Mouse (Mus musculus): ENCODE results near the gene Midn. TPM values are rescaled to one million over a fixed set of nuclear protein-coding genes. Genes with fewer than 3 reads are reported as not detected.

Midn gene
- polyA plus RNA-seq, 1 experiment from 2014 or later: 3.0 TPM

- Histone ChIP-seq H3K9ac (peak overlapping the region; percentile 90), H3K4me2 (peak overlapping the region; percentile 99), H3K27me3 (no peaks in the 10 kb centered on the region), H3K4me3 (replicated peaks) (peak overlapping the region; percentile 16), H3K4me1 (replicated peaks) (peaks cover 83% of the 10 kb centered on the region), H3K27ac (peak overlapping the region; percentile 98), H3K9me3 (replicated peaks) (no peaks in the 10 kb centered on the region), H3K36me3 (peaks cover 49% of the 10 kb centered on the region)
- ATAC-seq (ENCODE audit: low read depth) (no peak), DNase-seq (no peak)
- 61% methylated on average over 6 of the region's 6 CpGs for WGBS (ENCODE audit: insufficient replicate concordance)
These were observed 2.2 kb upstream of the Midn start for GRCm38 (mm10) chr10:80145896-80146295.

GRCm38 (mm10) chr10:80146568-80147011, 1.5 kb upstream of the Midn start:
- no peaks in the 10 kb centered on the region for H3K27me3 ChIP-seq
- peak overlapping the region; percentile 91; the same call in 1 of the 2 replicates for H3K4me3 ChIP-seq (replicated peaks)
- DNase-seq (no peak), ATAC-seq (ENCODE audit: low read depth) (no peak)
- H3K4me1 ChIP-seq (replicated peaks): peaks cover 85% of the 10 kb centered on the region
- H3K9ac ChIP-seq: peak overlapping the region; percentile 90
- 62% methylated on average over 4 of the region's 4 CpGs for WGBS (ENCODE audit: insufficient replicate concordance)
- H3K27ac ChIP-seq: peak overlapping the region; percentile 98
- H3K36me3 ChIP-seq: peaks cover 56% of the 10 kb centered on the region
- H3K9me3 ChIP-seq (replicated peaks): no peaks in the 10 kb centered on the region
- H3K4me2 ChIP-seq: peak overlapping the region; percentile 99

- H3K4me1 ChIP-seq (replicated peaks): peaks cover 88% of the 10 kb centered on the region
- peak overlapping the region; percentile 98 for H3K27ac ChIP-seq
- peak overlapping the region; percentile 91 for H3K4me3 ChIP-seq (replicated peaks)
- no peaks in the 10 kb centered on the region for H3K9me3 ChIP-seq (replicated peaks)
- H3K9ac ChIP-seq: peak overlapping the region; percentile 90
- ATAC-seq (ENCODE audit: low read depth): no peak
- DNase-seq: peak; percentile 53
- 25% methylated on average over 5 of the region's 5 CpGs for WGBS (ENCODE audit: insufficient replicate concordance)
- H3K36me3 ChIP-seq: peaks cover 62% of the 10 kb centered on the region
- H3K27me3 ChIP-seq: no peaks in the 10 kb centered on the region
- H3K4me2 ChIP-seq: peak overlapping the region; percentile 99
These were observed 840 bp upstream of the Midn start for GRCm38 (mm10) chr10:80147146-80147718.

- ATAC-seq (ENCODE audit: low read depth): peak; percentile 56
- Histone ChIP-seq H3K4me2 (peak overlapping the region; percentile 99), H3K9ac (peak overlapping the region; percentile 90), H3K27ac (peak overlapping the region; percentile 98), H3K36me3 (peaks cover 71% of the 10 kb centered on the region), H3K4me1 (replicated peaks) (peaks cover 88% of the 10 kb centered on the region), H3K9me3 (replicated peaks) (no peaks in the 10 kb centered on the region), H3K27me3 (no peaks in the 10 kb centered on the region), H3K4me3 (replicated peaks) (peak overlapping the region; percentile 91)
- under 1% methylated on average over 57 of the region's 57 CpGs for WGBS (ENCODE audit: insufficient replicate concordance)
- DNase-seq: peak; percentile 89
These were observed 678 bp downstream of the Midn start for GRCm38 (mm10) chr10:80148610-80149290.

GRCm38 (mm10) chr10:80149291-80150225, 1.5 kb downstream of the Midn start:
- Histone ChIP-seq H3K27me3 (no peaks in the 10 kb centered on the region), H3K4me2 (peak overlapping the region; percentile 99), H3K4me3 (replicated peaks) (peak overlapping the region; percentile 91), H3K9me3 (replicated peaks) (no peaks in the 10 kb centered on the region), H3K36me3 (peaks cover 71% of the 10 kb centered on the region), H3K4me1 (replicated peaks) (peaks cover 88% of the 10 kb centered on the region), H3K27ac (peak overlapping the region; percentile 98), H3K9ac (peak overlapping the region; percentile 91)
- under 1% methylated on average over 81 of the region's 88 CpGs for WGBS (ENCODE audit: insufficient replicate concordance)
- ATAC-seq (ENCODE audit: low read depth) (peak; percentile 71), DNase-seq (peak; percentile 95)

GRCm38 (mm10) chr10:80150226-80151210, 2.4 kb downstream of the Midn start:
- H3K4me3 ChIP-seq (replicated peaks): peak overlapping the region; percentile 91
- peak overlapping the region; percentile 91 for H3K9ac ChIP-seq
- peak overlapping the region; percentile 98 for H3K27ac ChIP-seq
- H3K36me3 ChIP-seq: peaks cover 71% of the 10 kb centered on the region
- DNase-seq: no peak
- peak overlapping the region; percentile 99 for H3K4me2 ChIP-seq
- no peaks in the 10 kb centered on the region for H3K27me3 ChIP-seq
- H3K9me3 ChIP-seq (replicated peaks): no peaks in the 10 kb centered on the region
- WGBS (ENCODE audit: insufficient replicate concordance): under 1% methylated on average over 65 of the region's 71 CpGs
- peaks cover 88% of the 10 kb centered on the region for H3K4me1 ChIP-seq (replicated peaks)
- no peak for ATAC-seq (ENCODE audit: low read depth)

GRCm38 (mm10) chr10:80151211-80152034, 3.4 kb downstream of the Midn start:
- Histone ChIP-seq H3K27ac (peak overlapping the region; percentile 98), H3K9me3 (replicated peaks) (no peaks in the 10 kb centered on the region), H3K36me3 (peaks cover 71% of the 10 kb centered on the region), H3K27me3 (no peaks in the 10 kb centered on the region), H3K4me2 (peak overlapping the region; percentile 99), H3K4me1 (replicated peaks) (peaks cover 88% of the 10 kb centered on the region), H3K4me3 (replicated peaks) (peak overlapping the region; percentile 91), H3K9ac (peak overlapping the region; percentile 91)
- WGBS (ENCODE audit: insufficient replicate concordance): 7% methylated on average over 26 of the region's 26 CpGs
- DNase-seq (no peak), ATAC-seq (ENCODE audit: low read depth) (no peak)

GRCm38 (mm10) chr10:80152071-80152872, 4.2 kb downstream of the Midn start:
- no peak for DNase-seq
- H3K4me1 ChIP-seq (replicated peaks): peaks cover 87% of the 10 kb centered on the region

GRCm38 (mm10) chr10:80152873-80153260, 4.8 kb downstream of the Midn start:
- Histone ChIP-seq H3K9me3 (replicated peaks) (no peaks in the 10 kb centered on the region), H3K4me3 (replicated peaks) (peak overlapping the region; percentile 91), H3K36me3 (peaks cover 80% of the 10 kb centered on the region), H3K9ac (peak overlapping the region; percentile 91), H3K27ac (peak overlapping the region; percentile 98), H3K4me2 (peak overlapping the region; percentile 99), H3K4me1 (replicated peaks) (peaks cover 87% of the 10 kb centered on the region), H3K27me3 (no peaks in the 10 kb centered on the region)
- DNase-seq (no peak), ATAC-seq (ENCODE audit: low read depth) (no peak)
- 59% methylated on average over 3 of the region's 3 CpGs for WGBS (ENCODE audit: insufficient replicate concordance)

More at GRCm38 (mm10) chr10:80152071-80152872, 4.2 kb downstream of the Midn start:
- H3K36me3 ChIP-seq: peaks cover 77% of the 10 kb centered on the region
- H3K27me3 ChIP-seq: no peaks in the 10 kb centered on the region
- H3K9me3 ChIP-seq (replicated peaks): no peaks in the 10 kb centered on the region
- 46% methylated on average over 15 of the region's 15 CpGs for WGBS (ENCODE audit: insufficient replicate concordance)
- ATAC-seq (ENCODE audit: low read depth): no peak
- peak overlapping the region; percentile 91 for H3K9ac ChIP-seq
- H3K27ac ChIP-seq: peak overlapping the region; percentile 98
- H3K4me3 ChIP-seq (replicated peaks): peak overlapping the region; percentile 91
- H3K4me2 ChIP-seq: peak overlapping the region; percentile 99

All from liver, embryonic 13.5 days (tissue).